Mouse (Mus musculus) gastrocnemius, adult 8-10 months (tissue): Measurements from ENCODE around the gene Hrnr. TPM values are rescaled to one million over a fixed set of nuclear protein-coding genes. Genes with fewer than 3 reads are reported as not detected.
A peak's percentile ranks its signal among the peaks of the same experiment; 100 is the strongest.

ENCODE experiments used
- DNase-seq, 2 experiments: peaks; one replicate each; pipeline ENCODE4 v3.0.0; 2022; ENCODE audit warnings: low spot score in 2 of 2
- total RNA-seq, 4 experiments: library from RNA; stranded (reverse); gene quantifications; 2 replicates each; pipeline ENCODE4 v1.2.4; 2022

The Hrnr gene
- total RNA-seq, result not detected

DNA sequence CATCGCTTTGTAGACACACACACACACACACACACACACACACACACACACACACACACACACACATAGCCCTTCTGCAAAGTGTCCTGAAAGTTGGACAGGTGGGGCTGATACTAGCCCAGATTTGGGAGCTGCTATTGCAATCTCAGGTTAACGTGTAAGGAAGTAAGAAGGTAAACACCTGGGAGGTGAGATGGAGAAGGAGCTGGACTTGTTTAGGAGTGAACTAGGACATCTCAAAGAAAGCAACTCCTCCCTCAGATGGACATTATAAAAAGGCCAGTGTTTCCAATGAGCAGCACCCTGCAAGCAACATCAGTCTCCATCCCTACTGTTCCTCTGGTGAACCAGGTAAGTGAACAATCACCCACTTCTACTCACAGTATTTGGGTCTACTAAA lies at the start of gene Hrnr:
Hrnr (plus strand) TSS at position 301 of the 400 bp plus-strand sequence.
- no peak for DNase-seq

DNA sequence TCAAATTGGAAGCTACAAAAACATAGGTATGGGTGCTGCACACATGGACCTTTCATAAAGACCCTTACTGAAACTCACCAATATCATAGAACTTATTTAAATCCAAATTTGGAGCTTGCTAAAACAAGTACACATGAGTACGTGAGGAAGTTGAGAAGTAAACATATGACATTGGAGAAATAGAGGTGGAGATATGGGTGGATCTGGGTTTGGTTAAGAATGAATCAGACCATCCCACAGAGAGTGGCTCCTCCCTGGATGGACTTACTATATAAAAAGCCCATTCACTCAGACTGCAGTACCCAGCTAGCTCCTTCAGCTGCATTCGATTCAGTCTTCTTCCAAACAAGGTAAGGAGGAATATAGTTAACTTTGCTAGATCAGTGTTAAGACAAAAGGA lies 46.3 kb upstream of the Hrnr start, which contains the start of gene Flg:
Flg (plus strand) TSS at position 301 of the 400 bp plus-strand sequence.
- no peak for DNase-seq

- DNase-seq, result no peak
These were observed 22.0 kb upstream of the Hrnr start for GRCm38 (mm10) chr3:93297542-93297941.

- no peak for DNase-seq
These were observed 19.7 kb upstream of the Hrnr start for GRCm38 (mm10) chr3:93299832-93300231.

- no peak for DNase-seq
These were observed 17.7 kb upstream of the Hrnr start for GRCm38 (mm10) chr3:93301896-93302295.

- DNase-seq, result no peak
These were observed 13.4 kb upstream of the Hrnr start for GRCm38 (mm10) chr3:93306142-93306541.

GRCm38 (mm10) chr3:93311371-93311770 lies 8.2 kb upstream of the Hrnr start:
- no peak for DNase-seq

DNA sequence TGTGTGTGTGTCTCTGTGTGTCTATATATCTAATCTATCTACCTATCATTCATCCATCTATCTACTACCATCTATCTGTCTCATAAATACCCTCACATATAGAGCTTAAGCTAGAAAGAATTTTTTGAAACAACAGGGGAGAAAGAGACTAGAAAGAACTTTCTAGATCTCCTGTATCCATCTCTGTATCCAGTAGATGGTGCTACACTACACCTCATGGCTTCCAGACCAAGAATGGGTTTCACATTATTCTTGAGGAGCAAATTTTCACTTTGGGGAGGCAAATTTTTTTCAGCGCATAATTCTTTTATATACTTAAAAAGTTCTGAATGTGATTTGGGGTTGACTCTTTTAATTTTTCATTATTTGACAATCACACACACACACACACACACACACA lies 5.2 kb upstream of the Hrnr start:
- no peak for DNase-seq

- no peak for DNase-seq
These were observed 18.2 kb downstream of the Hrnr start for GRCm38 (mm10) chr3:93337749-93338148.

DNA sequence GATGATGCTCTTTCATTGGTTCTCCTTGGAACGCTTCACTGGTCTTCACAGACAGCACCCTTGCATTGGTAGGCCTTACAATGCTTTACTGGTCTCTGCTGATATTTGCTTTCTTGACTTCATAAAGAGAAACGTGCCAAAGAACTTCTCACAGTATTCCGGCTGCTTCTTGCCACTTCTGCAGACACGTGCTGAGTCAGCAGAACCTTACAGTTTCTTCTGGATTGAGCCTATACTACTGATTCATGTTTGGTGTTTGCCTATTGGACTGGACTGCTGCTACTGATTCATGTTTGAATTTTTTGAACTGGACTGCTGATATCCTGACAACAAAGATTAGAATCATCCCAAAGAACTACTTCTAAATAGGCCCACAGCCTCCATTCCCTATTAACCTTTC lies 20.5 kb downstream of the Hrnr start:
- no peak for DNase-seq

DNA sequence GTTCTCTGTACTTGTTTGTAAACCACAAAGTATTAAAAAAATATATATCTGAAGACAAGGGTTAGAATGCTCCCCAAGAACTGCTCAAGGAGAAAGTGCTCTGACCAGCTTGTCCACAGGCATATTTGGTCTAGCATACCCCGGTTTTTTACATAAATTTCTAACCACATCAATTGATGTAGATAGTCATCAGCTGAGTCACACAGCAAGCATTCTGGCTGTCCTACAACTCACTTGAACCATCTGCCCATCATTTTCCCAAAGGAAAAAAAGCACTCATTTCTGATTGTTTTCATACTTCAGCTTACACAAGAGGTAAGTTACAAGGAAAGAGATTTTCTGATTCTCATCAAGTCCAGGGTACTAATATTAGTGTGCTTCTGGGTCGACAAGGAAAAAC lies 27.3 kb downstream of the Hrnr start:
- no peak for DNase-seq

GRCm38 (mm10) chr3:93360045-93360444 lies 40.5 kb downstream of the Hrnr start:
- DNase-seq, result peak; percentile 9 to 22

- DNase-seq, result no peak
These were observed 42.5 kb downstream of the Hrnr start for GRCm38 (mm10) chr3:93361933-93362574.

- no peak for DNase-seq
These were observed 47.5 kb downstream of the Hrnr start for GRCm38 (mm10) chr3:93366966-93367575.

DNA sequence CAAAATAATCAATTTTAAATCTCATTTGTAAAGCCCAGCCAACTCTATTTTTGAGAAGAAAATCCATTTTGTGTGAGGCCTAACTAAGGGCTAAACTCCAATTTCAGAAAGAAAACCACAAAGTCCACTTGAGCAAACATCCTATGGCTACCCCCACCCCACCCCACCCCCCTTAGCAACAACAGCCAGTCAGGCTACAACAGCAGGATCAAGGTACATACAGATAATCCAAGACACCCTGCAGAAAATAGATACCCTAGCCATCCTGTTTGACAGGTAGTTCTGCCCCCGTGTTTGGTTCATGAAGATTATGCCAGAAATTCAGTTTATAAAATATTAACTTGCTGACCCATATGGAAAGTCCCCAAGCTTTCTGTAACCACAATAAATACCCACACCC lies 48.6 kb downstream of the Hrnr start:
- no peak for DNase-seq

DNA sequence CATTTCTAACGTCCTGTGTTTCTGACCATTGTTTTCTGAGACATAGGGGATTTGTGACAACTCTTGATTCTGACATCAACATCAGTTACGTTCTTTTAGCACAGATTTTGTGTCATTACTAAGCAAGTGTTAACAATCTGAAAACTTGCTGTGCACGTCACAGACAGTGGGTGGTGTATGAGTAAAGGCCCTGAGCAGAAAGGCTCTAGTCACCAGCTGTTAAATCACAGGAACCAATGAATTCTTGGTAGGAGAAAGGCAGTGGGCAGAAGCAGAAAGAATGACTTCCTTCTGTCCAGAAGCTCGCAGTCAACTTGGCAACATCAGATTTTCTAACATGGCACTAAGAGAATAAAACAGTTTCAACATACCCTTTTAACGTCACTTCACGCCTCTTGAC lies 53.9 kb downstream of the Hrnr start:
- DNase-seq, result no peak

GRCm38 (mm10) chr3:93375196-93375595 lies 55.6 kb downstream of the Hrnr start:
- DNase-seq, result no peak

DNA sequence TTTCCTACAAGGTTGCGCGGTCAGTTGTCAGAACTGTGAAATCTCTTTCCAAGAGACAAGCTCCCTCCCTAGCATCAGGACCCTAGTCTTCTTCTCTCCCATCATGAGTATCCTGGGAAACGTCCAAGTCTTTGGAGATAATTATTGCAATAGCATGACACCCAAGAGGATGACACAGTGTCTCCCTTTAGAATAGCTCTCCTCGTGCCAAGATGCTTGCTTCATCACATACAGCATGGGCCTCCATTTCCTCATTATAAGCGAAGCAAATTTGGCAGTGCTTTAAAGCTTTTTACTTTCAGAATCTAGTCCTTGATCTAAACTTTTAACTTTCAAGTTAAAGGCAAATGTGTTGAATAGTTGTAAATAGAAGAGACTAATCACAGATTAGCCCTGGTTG lies 56.1 kb downstream of the Hrnr start:
- DNase-seq, result no peak

DNA sequence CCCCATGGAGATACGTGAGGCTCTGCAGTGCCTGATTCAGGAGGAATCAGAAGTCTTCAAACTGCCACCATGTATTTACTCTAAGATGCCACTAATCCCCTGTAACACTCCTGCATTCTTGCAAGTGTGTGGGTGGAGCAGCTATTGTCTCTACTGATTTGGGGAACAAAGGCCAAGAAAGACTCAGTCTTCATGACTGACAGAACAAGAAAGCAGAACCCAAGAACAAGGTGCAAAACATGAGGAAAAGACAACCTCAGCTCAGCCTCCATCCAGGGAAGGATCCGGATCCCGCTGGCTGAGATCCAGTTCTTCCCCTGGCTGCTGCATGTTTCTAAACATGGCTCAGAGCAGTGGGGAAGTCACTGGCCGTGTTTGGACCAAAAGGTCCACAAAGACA lies 58.6 kb downstream of the Hrnr start:
- DNase-seq, result no peak
